Mouse (Mus musculus) megakaryocyte, embryonic 14.5 days (primary cell): Measurements from ENCODE around the gene Ctsa.

Source experiments
- FLI1 ChIP-seq: IDR thresholded peaks from 2 replicates; pipeline ENCODE4 v1.6.1; 2012; ENCODE audit warnings: low read length, inconsistent platforms, mixed read lengths
- GATA1 ChIP-seq: IDR thresholded peaks from 3 replicates; pipeline ENCODE4 v1.6.1; 2012; ENCODE audit warnings: mixed read lengths, low read length, inconsistent platforms, borderline replicate concordance

DNA sequence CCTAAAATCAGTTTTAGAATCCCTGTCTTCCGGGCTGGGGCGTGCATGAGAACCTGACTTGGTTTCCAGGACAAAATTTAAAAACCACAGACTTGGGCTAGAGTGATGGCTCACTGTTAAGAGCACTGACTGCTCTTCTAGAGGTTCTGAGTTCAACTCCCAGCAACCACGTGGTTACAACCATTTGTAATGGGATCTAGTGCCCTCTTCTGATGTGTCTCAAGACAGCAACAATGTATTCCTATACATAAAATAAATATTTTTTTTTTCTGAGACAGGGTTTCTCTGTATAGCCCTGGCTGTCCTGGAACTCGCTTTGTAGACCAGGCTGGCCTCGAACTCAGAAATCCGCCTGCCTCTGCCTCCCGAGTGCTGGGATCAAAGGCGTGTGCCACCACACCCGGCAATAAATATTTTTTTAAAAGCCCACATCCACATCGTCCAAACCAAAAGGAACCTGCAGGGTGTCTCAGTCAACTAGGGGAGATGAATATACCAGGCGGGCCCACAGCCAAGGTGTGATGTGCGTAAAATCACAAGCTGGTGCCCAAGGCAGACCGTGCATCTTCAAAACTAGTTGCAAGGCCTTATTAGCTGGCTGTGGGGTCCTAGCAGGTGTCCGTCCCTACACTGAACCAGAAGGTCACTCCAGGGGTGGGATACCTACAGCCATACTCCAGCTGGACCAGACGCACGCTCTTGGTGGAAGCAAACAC, 483 bp upstream of the Ctsa start:
- TF ChIP-seq GATA1 (no peak), FLI1 (no peak)
